Mouse (Mus musculus) large intestine, adult 2 months (tissue): ENCODE results near the gene Ly6g5c. TPM values are rescaled to one million over a fixed set of nuclear protein-coding genes. Genes with fewer than 3 reads are reported as not detected.

Source experiments
- DNase-seq: peaks from one replicate; pipeline ENCODE4 v3.0.0-alpha.2; 2012; ENCODE audit warnings: low read depth, low spot score
- WGBS: fragments of 180-500 bp; shearing (Covaris S2); methylation state at CpG from one replicate; pipeline ENCODE4 v1.1.7; 2018; 5-methylcytosine and 5-hydroxymethylcytosine counted together
- polyA plus RNA-seq: library from polyadenylated mRNA; depleted of rRNA; stranded (reverse); fragments of >200 nt; gene quantifications from 2 replicates; pipeline ENCODE4 v1.2.3, GENCODE M21; 2012; rRNA removed

The Ly6g5c gene
- polyA plus RNA-seq, 1 experiment, result not detected

- WGBS, result 88% methylated on average over 7 of the region's 7 CpGs
- DNase-seq, result no peak
Observed at GRCm38 (mm10) chr17:35159638-35160037, 51.6 kb downstream of the Ly6g5c start.

GRCm38 (mm10) chr17:35161421-35161820 lies 53.3 kb downstream of the Ly6g5c start:
- WGBS, result 75% methylated on average over 11 of the region's 11 CpGs
- DNase-seq, result no peak

Other genes starting within 250 kb of the Ly6g5c start
- gene Cfb, start 245.8 kb upstream of the Ly6g5c start, polyA plus RNA-seq, result 64.4 and 94.3 TPM in 2 replicates
- gene Zbtb12, start 228.8 kb upstream of the Ly6g5c start, polyA plus RNA-seq, result 4.7 and 5.8 TPM in 2 replicates
- not detected in 2 replicates for gene Gm20547, start 226.2 kb upstream of the Ly6g5c start, polyA plus RNA-seq
- gene C2, start 210.0 kb upstream of the Ly6g5c start, polyA plus RNA-seq, result 28.1 and 31.1 TPM in 2 replicates
- gene Ehmt2, start 209.8 kb upstream of the Ly6g5c start, polyA plus RNA-seq, result 151 and 185 TPM in 2 replicates
- gene Slc44a4, start 193.8 kb upstream of the Ly6g5c start, polyA plus RNA-seq, result 180 and 226 TPM in 2 replicates
- 64.9 and 118 TPM in 2 replicates for gene Neu1, start 177.0 kb upstream of the Ly6g5c start, polyA plus RNA-seq
- gene Hspa1b, start 149.0 kb upstream of the Ly6g5c start, polyA plus RNA-seq, result 10.5 and 12.0 TPM in 2 replicates
- gene Gm20481, start 138.4 kb upstream of the Ly6g5c start, polyA plus RNA-seq, result not detected in 2 replicates
- gene Hspa1a, start 136.1 kb upstream of the Ly6g5c start, polyA plus RNA-seq, result 6.4 and 6.6 TPM in 2 replicates
- gene Hspa1l, start 135.6 kb upstream of the Ly6g5c start, polyA plus RNA-seq, result 0.21 and 0.22 TPM in 2 replicates
- 108 and 113 TPM in 2 replicates for gene Lsm2, start 126.4 kb upstream of the Ly6g5c start, polyA plus RNA-seq
- 104 and 139 TPM in 2 replicates for gene Vars, start 107.3 kb upstream of the Ly6g5c start, polyA plus RNA-seq
- 0.38 and 0.64 TPM in 2 replicates for gene Vwa7, start 91.7 kb upstream of the Ly6g5c start, polyA plus RNA-seq
- 0.81 and 0.83 TPM in 2 replicates for gene Sapcd1, start 80.3 kb upstream of the Ly6g5c start, polyA plus RNA-seq
- gene Msh5, start 61.5 kb upstream of the Ly6g5c start, polyA plus RNA-seq, result 2.0 and 3.3 TPM in 2 replicates
- gene Clic1, start 58.3 kb upstream of the Ly6g5c start, polyA plus RNA-seq, result 209 and 263 TPM in 2 replicates
- gene Ddah2, start 49.2 kb upstream of the Ly6g5c start, polyA plus RNA-seq, result 12.5 and 14.9 TPM in 2 replicates
- 0.17 and 3.8 TPM in 2 replicates for gene Ly6g6c, start 42.9 kb upstream of the Ly6g5c start, polyA plus RNA-seq
- gene Mpig6b, start 42.1 kb upstream of the Ly6g5c start, polyA plus RNA-seq, result 0.26 and 0.47 TPM in 2 replicates
- gene Ly6g6e, start 31.4 kb upstream of the Ly6g5c start, polyA plus RNA-seq, result 0.38 and 0.73 TPM in 2 replicates
- gene Ly6g6d, start 30.2 kb upstream of the Ly6g5c start, polyA plus RNA-seq, result 0.89 and 3.5 TPM in 2 replicates
- gene Ly6g6f, start 22.7 kb upstream of the Ly6g5c start, polyA plus RNA-seq, result 1.6 and 2.6 TPM in 2 replicates
- gene Abhd16a, start 19.0 kb upstream of the Ly6g5c start, polyA plus RNA-seq, result 71.9 and 115 TPM in 2 replicates
- 2.2 and 3.0 TPM in 2 replicates for gene Ly6g5b, start 7.1 kb downstream of the Ly6g5c start, polyA plus RNA-seq
- 18.4 and 19.4 TPM in 2 replicates for gene Gpank1, start 13.2 kb downstream of the Ly6g5c start, polyA plus RNA-seq
- 358 and 375 TPM in 2 replicates for gene Csnk2b, start 13.8 kb downstream of the Ly6g5c start, polyA plus RNA-seq
- gene D17H6S53E, start 18.1 kb downstream of the Ly6g5c start, polyA plus RNA-seq, result 11.7 and 17.5 TPM in 2 replicates
- gene Apom, start 23.8 kb downstream of the Ly6g5c start, polyA plus RNA-seq, result 0.26 TPM in 1 of 2 replicates, not detected in the other
- 103 and 147 TPM in 2 replicates for gene Bag6, start 26.9 kb downstream of the Ly6g5c start, polyA plus RNA-seq
- gene Prrc2a, start 56.6 kb downstream of the Ly6g5c start, polyA plus RNA-seq, result 227 and 272 TPM in 2 replicates
- 3.7 and 3.8 TPM in 2 replicates for gene Aif1, start 67.8 kb downstream of the Ly6g5c start, polyA plus RNA-seq
- 25.5 and 32.1 TPM in 2 replicates for gene Lst1, start 80.2 kb downstream of the Ly6g5c start, polyA plus RNA-seq
- gene Ltb, start 86.2 kb downstream of the Ly6g5c start, polyA plus RNA-seq, result 23.4 and 35.1 TPM in 2 replicates
- 3.7 and 4.9 TPM in 2 replicates for gene Tnf, start 93.7 kb downstream of the Ly6g5c start, polyA plus RNA-seq
- 1.8 and 2.5 TPM in 2 replicates for gene Lta, start 97.1 kb downstream of the Ly6g5c start, polyA plus RNA-seq
- gene Gm16181, start 112.6 kb downstream of the Ly6g5c start, polyA plus RNA-seq, result not detected in 2 replicates
- gene Atp6v1g2, start 125.4 kb downstream of the Ly6g5c start, polyA plus RNA-seq, result 4.2 and 4.5 TPM in 2 replicates
- 11.8 and 13.0 TPM in 2 replicates for gene Nfkbil1, start 127.5 kb downstream of the Ly6g5c start, polyA plus RNA-seq
- 287 and 309 TPM in 2 replicates for gene Ddx39b, start 133.5 kb downstream of the Ly6g5c start, polyA plus RNA-seq
- 1,065 and 1,224 TPM in 2 replicates for gene H2-D1, start 154.5 kb downstream of the Ly6g5c start, polyA plus RNA-seq
- gene H2-Q1, start 212.1 kb downstream of the Ly6g5c start, polyA plus RNA-seq, result 16.5 and 51.5 TPM in 2 replicates
- 245 and 632 TPM in 2 replicates for gene H2-Q2, start 234.0 kb downstream of the Ly6g5c start, polyA plus RNA-seq